9 mouse cellular contexts compared by ENCODE assay signal in the genomic region with DNA sequence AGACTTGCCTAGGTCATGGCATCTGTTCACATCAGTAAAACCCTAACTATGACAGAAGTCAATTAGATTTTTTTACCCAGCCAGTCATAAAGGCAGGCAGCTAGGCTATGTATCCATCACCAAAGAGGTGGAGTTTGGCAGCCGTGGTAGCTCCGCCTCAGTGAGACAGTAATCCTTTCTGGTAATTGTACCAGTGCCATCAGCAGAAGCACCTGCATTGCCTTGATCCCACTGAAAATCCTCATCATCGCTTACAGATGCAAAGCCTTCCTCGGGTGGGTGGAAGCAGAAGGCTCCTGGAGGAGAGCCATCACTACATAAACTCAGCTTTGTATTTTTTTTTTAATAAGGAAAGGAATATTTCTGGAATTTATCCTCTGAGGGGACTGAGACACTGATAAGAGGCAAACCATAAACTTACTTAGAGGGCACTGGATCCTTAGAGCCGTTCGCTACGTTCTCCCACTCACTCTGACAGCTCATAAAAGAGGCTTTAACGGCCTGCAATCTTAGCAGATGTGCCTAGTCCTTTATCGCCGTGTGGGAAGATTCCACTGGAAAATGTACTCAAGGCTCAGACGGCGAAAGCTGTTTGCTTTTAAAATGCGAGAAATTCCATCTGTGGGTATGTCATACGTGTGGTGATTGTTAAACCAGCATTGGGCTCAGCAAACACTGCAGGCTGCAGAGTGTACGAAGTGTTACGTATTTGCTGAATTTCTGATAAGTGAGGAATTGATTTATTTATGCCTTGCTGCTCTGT.
DNase-seq lines count a peak whose midpoint lies in the region; ATAC-seq and TF ChIP-seq lines count a peak whose summit lies in the region.
"Had no signal": no experiment of that assay in that cellular context is flagged by ENCODE, and none has a peak within 500 bp of the region (broad histone marks: within the 10 kb centered on the region; RNA-seq: fewer than 3 reads in every experiment).

No protein-coding gene starts in this region.

- H3K4me3 ChIP-seq in gastrocnemius, adult 2 months, result peak overlapping the region; percentile 39
- H3K4me3 ChIP-seq in heart, embryonic 16.5 days (ENCODE audit: low read length), result no peak overlapping the region
- no peak overlapping the region for H3K4me3 ChIP-seq in lung, embryonic 15.5 days
- H3K4me3 ChIP-seq in cerebellum, adult 2 months (replicated peaks; ENCODE audit: insufficient read depth, low read depth, low read length), result no peak overlapping the region

- H3K27ac ChIP-seq in gastrocnemius, adult 2 months, result peak overlapping the region; percentile 81
- peak overlapping the region; percentile 50 for H3K27ac ChIP-seq in heart, embryonic 16.5 days (ENCODE audit: low read length)
- H3K27ac ChIP-seq in lung, embryonic 15.5 days, result peak overlapping the region; percentile 71
- H3K27ac ChIP-seq in cerebellum, adult 2 months (ENCODE audit: insufficient read depth, low read length), result no peak overlapping the region

- peaks cover 8% of the 10 kb centered on the region for H3K4me1 ChIP-seq in heart, embryonic 16.5 days (ENCODE audit: control insufficient read depth, insufficient read depth, low read length)
- H3K4me1 ChIP-seq in lung, embryonic 15.5 days, result peaks cover 27% of the 10 kb centered on the region
- no peaks in the 10 kb centered on the region; the same call in 1 of the 2 replicates for H3K4me1 ChIP-seq in cerebellum, adult 2 months (ENCODE audit: control insufficient read depth, insufficient read depth, low read length)

- peaks cover 2% of the 10 kb centered on the region; the same call in 1 of the 2 replicates for H3K9me3 ChIP-seq in heart, embryonic 16.5 days (replicated peaks; ENCODE audit: control insufficient read depth, low read length)
- H3K9me3 ChIP-seq in lung, embryonic 15.5 days, result no peaks in the 10 kb centered on the region

- H3K27me3 ChIP-seq in heart, embryonic 16.5 days (ENCODE audit: control insufficient read depth, insufficient read depth, low read length), result no peaks in the 10 kb centered on the region
- H3K27me3 ChIP-seq in lung, embryonic 15.5 days, result no peaks in the 10 kb centered on the region
- no peaks in the 10 kb centered on the region for H3K27me3 ChIP-seq in cerebellum, adult 2 months (ENCODE audit: control insufficient read depth, insufficient read depth, low read length)
- H3K27me3 ChIP-seq: CH12.LX had no signal

- intact Hi-C loops in gastrocnemius, adult 2 months (cut with DNase I), result loop anchor here (5.0 kb wide), 1 partner anchor 139 kb away; the partner anchor contains the start of gene Ano6

- 0 out of 2 replicates have a peak, but pooled peaks have one; percentile 38 for ATAC-seq in heart, embryonic 16.5 days (replicated peaks; ENCODE audit: extremely low read depth, insufficient read depth, low FRiP score)
- peak; percentile 62 for ATAC-seq in lung, embryonic 15.5 days (ENCODE audit: borderline replicate concordance, extremely low read depth, low FRiP score, low TSS enrichment)

- WGBS in heart, embryonic 16.5 days, result 50% methylated on average over 16 of the region's 16 CpGs
- WGBS in lung, embryonic 15.5 days, result 23% methylated on average over 16 of the region's 16 CpGs
- WGBS in cerebellum, adult 2 months, result 70% methylated on average over 16 of the region's 16 CpGs

- no peak for DNase-seq in gastrocnemius, adult 2 months
- no peak for DNase-seq in gastrocnemius, adult 8-10 months (ENCODE audit: low spot score in 2 of 2)
- DNase-seq in R1 (ENCODE audit: low read depth, low spot score), result peak; percentile 15
- DNase-seq in cerebellum, adult 2 months, result no peak
- DNase-seq in cerebellum, adult 8-10 months, result no peak
- no peak for DNase-seq in spleen, postnatal 36 days (ENCODE audit: low spot score in 2 of 2)

- TF ChIP-seq POLR2A in cerebellum, adult 2 months (IDR thresholded peaks at IDR 0.05; ENCODE audit: borderline replicate concordance, insufficient read depth, low read length), result no peak

- H3K9ac ChIP-seq in heart, embryonic 16.5 days (ENCODE audit: low read length), result no peak overlapping the region
- 0 out of 2 replicates have a peak overlapping the region, but pooled peaks have one; percentile 11 for H3K9ac ChIP-seq in lung, embryonic 15.5 days

- no peak overlapping the region for H3K4me2 ChIP-seq in heart, embryonic 16.5 days (ENCODE audit: low read depth, low read length)
- peak overlapping the region; percentile 23 for H3K4me2 ChIP-seq in lung, embryonic 15.5 days

- TF ChIP-seq CTCF in gastrocnemius, adult 2 months (IDR thresholded peaks at IDR 0.05), result no peak
- no peak for TF ChIP-seq CTCF in cerebellum, adult 2 months (IDR thresholded peaks at IDR 0.05; ENCODE audit: borderline replicate concordance, insufficient read depth, low read depth, low read length)

- peaks cover 25% of the 10 kb centered on the region for H3K36me3 ChIP-seq in heart, embryonic 16.5 days (ENCODE audit: control insufficient read depth, insufficient read depth)
- peaks cover 14% of the 10 kb centered on the region for H3K36me3 ChIP-seq in lung, embryonic 15.5 days
